Mouse (Mus musculus) hindbrain, embryonic 14.5 days (tissue): ENCODE data around the gene Zfp536. TPM values are rescaled to one million over a fixed set of nuclear protein-coding genes. Genes with fewer than 3 reads are reported as not detected.
A peak's percentile ranks its signal among the peaks of the same experiment; 100 is the strongest.

Source experiments
- ATAC-seq: fragments of 200-750 bp; cut with Nextera tagmentation; 2 replicates; pipeline ENCODE4 v1.8.0; 2017; ENCODE audit warnings: moderate number of reproducible peaks, mild to moderate bottlenecking, moderate TSS enrichment, moderate library complexity; ENCODE audit not compliant: low FRiP score
- DNase-seq: peaks from one replicate; pipeline ENCODE4 v3.0.0-alpha.2; 2015; ENCODE audit warnings: low spot score
- H3K27ac ChIP-seq: fragments of 300-500 bp; sonication (generic); 2 replicates; pipeline ENCODE4 v1.5.1; 2014; ENCODE audit warnings: mild to moderate bottlenecking, moderate library complexity
- H3K27me3 ChIP-seq: fragments of 300-500 bp; sonication (generic); 2 replicates; pipeline ENCODE4 v1.6.1; 2014; ENCODE audit warnings: mild to moderate bottlenecking, low read length, mixed read lengths; ENCODE audit not compliant: control insufficient read depth, insufficient read depth
- H3K36me3 ChIP-seq: fragments of 300-500 bp; sonication (generic); replicated peaks from 2 replicates; pipeline ENCODE4 v1.6.1; 2014; ENCODE audit not compliant: control insufficient read depth, insufficient read depth
- H3K4me1 ChIP-seq: fragments of 300-500 bp; sonication (generic); replicated peaks from 2 replicates; pipeline ENCODE4 v1.6.1; 2014; ENCODE audit warnings: antibody characterized with exemption, low read length, mixed read lengths; ENCODE audit not compliant: control insufficient read depth, insufficient read depth
- H3K4me2 ChIP-seq: fragments of 300-500 bp; sonication (generic); replicated peaks from 2 replicates; pipeline ENCODE4 v1.6.1; 2014; ENCODE audit warnings: mild to moderate bottlenecking, moderate library complexity
- H3K4me3 ChIP-seq: fragments of 300-500 bp; sonication (generic); replicated peaks from 2 replicates; pipeline ENCODE4 v1.5.1; 2014; ENCODE audit warnings: mild to moderate bottlenecking, low read length
- H3K9ac ChIP-seq: fragments of 300-500 bp; sonication (generic); 2 replicates; pipeline ENCODE4 v1.6.1; 2014
- H3K9me3 ChIP-seq: fragments of 300-500 bp; sonication (generic); 2 replicates; pipeline ENCODE4 v1.6.1; 2016; ENCODE audit warnings: low read length; ENCODE audit not compliant: control insufficient read depth
- WGBS: fragments of 180-500 bp; shearing (Covaris S2); extraction: QIAGEN DNeasy Blood & Tissue Kit; methylation state at CpG from one replicate; pipeline ENCODE4 v1.1.7; 2014; 5-methylcytosine and 5-hydroxymethylcytosine counted together
- polyA plus RNA-seq: library from polyadenylated mRNA; unstranded; fragments of >200 nt; fragmentation: Nextera tagmentation; extraction: Ambion mirVana; gene quantifications from 2 replicates; pipeline ENCODE4 v1.2.1, GENCODE M21; 2014

Gene Zfp536
- polyA plus RNA-seq, 1 experiment from 2014 or later = 43.0 TPM

DNA sequence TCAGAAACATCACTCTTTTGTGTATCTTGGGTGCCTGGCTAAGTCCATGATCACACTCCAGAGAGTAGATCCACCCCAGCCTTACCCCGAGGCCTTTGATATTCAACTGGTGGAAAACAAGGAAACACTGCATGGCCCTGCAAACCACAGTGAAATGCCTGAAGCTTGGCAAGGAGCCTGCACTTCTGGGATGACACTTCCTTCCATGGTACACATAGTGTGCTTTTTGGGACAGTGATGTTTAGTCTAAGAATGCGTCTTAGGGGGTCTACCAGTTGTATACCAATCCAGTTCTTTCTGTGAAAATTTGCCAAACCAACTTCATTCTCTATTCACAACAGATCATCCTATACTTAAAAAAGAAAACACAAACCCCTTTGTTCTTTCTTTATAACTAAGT is 242.3 kb downstream of the Zfp536 start:
- H3K27ac ChIP-seq = no peak overlapping the region

DNA sequence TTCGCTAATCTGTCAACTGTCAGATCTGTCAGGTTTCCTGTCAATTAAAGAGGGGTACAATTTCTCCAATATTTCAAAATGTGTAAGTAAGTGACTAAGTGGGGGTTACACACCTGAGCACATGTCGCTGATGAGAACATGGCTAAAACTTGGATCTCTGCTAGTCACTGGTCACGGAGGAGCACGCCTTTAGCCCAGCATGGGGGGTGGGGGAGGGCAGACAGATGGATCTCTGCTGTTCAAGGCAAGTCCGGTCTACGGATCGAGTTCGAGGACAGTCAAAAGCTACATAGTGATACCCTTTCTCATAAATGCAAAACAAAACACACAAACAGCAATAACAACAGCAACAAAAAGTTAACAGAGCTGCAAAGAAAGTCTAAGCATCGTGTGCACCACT is 245.1 kb downstream of the Zfp536 start:
- no peak overlapping the region for H3K4me3 ChIP-seq
- DNase-seq = no peak
- H3K36me3 ChIP-seq = 0 out of 2 replicates have a peak, but pooled peaks cover 6% of the 10 kb centered on the region
- no peaks in the 10 kb centered on the region for H3K4me1 ChIP-seq
- no peak overlapping the region for H3K27ac ChIP-seq
- H3K27me3 ChIP-seq = no peaks in the 10 kb centered on the region
- no peak overlapping the region for H3K4me2 ChIP-seq
- no peaks in the 10 kb centered on the region for H3K9me3 ChIP-seq
- 86% methylated on average over 9 of the region's 9 CpGs for WGBS
- H3K9ac ChIP-seq = no peak overlapping the region
- no peak for ATAC-seq

More for the DNA sequence above, 242.3 kb downstream of the Zfp536 start:
- WGBS = 83% methylated on average over 2 of the region's 2 CpGs
- no peaks in the 10 kb centered on the region for H3K9me3 ChIP-seq
- H3K27me3 ChIP-seq = no peaks in the 10 kb centered on the region
- DNase-seq (no peak), ATAC-seq (no peak)
- no peak overlapping the region for H3K4me3 ChIP-seq
- no peak overlapping the region for H3K4me2 ChIP-seq
- H3K9ac ChIP-seq = no peak overlapping the region
- H3K36me3 ChIP-seq = no peaks in the 10 kb centered on the region
- H3K4me1 ChIP-seq = no peaks in the 10 kb centered on the region

GRCm38 (mm10) chr7:37527890-37528289 is 245.6 kb downstream of the Zfp536 start:
- Histone ChIP-seq H3K9me3 (no peaks in the 10 kb centered on the region), H3K36me3 (0 out of 2 replicates have a peak, but pooled peaks cover 6% of the 10 kb centered on the region), H3K9ac (no peak overlapping the region), H3K4me1 (no peaks in the 10 kb centered on the region), H3K27ac (no peak overlapping the region), H3K4me2 (no peak overlapping the region), H3K27me3 (no peaks in the 10 kb centered on the region), H3K4me3 (no peak overlapping the region)
- ATAC-seq = no peak; the same call in 1 of the 2 replicates
- 80% methylated on average over 2 of the region's 2 CpGs for WGBS
- no peak for DNase-seq

- Histone ChIP-seq H3K36me3 (0 out of 2 replicates have a peak, but pooled peaks cover 6% of the 10 kb centered on the region), H3K4me1 (peaks cover 6% of the 10 kb centered on the region), H3K27me3 (no peaks in the 10 kb centered on the region), H3K27ac (no peak overlapping the region), H3K4me3 (no peak overlapping the region), H3K9ac (no peak overlapping the region), H3K4me2 (no peak overlapping the region), H3K9me3 (no peaks in the 10 kb centered on the region)
- DNase-seq (no peak), ATAC-seq (no peak)
- WGBS = 75% methylated on average over 2 of the region's 2 CpGs
Observed at GRCm38 (mm10) chr7:37521407-37521806, 252.0 kb downstream of the Zfp536 start.

- Histone ChIP-seq H3K9ac (no peak overlapping the region), H3K4me1 (peaks cover 37% of the 10 kb centered on the region), H3K9me3 (no peaks in the 10 kb centered on the region), H3K27ac (no peak overlapping the region), H3K27me3 (no peaks in the 10 kb centered on the region), H3K4me2 (no peak overlapping the region), H3K4me3 (no peak overlapping the region), H3K36me3 (no peaks in the 10 kb centered on the region)
- ATAC-seq (no peak), DNase-seq (no peak)
- WGBS = 82% methylated on average over 8 of the region's 8 CpGs
Observed at GRCm38 (mm10) chr7:37510933-37511675, 262.3 kb downstream of the Zfp536 start.

DNA sequence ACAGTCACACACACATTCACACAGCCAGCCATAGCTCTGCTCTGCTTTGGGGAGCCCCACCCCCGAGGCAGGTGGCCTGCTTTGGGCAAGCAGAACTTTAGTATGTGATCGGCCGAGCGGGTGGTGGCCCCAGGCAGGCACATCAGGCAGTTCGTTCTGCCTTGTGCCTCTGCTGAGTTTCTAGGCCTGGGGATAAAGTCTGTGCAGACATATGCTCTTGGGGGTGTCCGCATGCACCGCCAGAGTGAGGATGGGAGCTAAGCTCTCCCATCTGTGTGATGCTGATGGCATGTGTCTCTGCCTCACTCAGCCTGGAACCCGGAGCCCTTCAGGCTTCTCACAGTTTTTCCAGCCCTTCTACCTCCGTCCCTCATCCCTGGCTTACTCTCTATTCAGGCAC is 263.7 kb downstream of the Zfp536 start:
- peak; percentile 21; the same call in 1 of the 2 replicates for ATAC-seq

GRCm38 (mm10) chr7:37505548-37505947 is 267.9 kb downstream of the Zfp536 start:
- peak overlapping the region; percentile 18 for H3K4me2 ChIP-seq
- H3K27me3 ChIP-seq = no peaks in the 10 kb centered on the region
- H3K4me3 ChIP-seq = no peak overlapping the region
- 47% methylated on average over 7 of the region's 7 CpGs for WGBS
- no peak for ATAC-seq
- H3K27ac ChIP-seq = peak overlapping the region; percentile 58
- peak; percentile 39 for DNase-seq
- no peaks in the 10 kb centered on the region for H3K9me3 ChIP-seq
- no peaks in the 10 kb centered on the region for H3K36me3 ChIP-seq
- peaks cover 38% of the 10 kb centered on the region for H3K4me1 ChIP-seq
- H3K9ac ChIP-seq = peak overlapping the region; percentile 18

More for the DNA sequence above, 263.7 kb downstream of the Zfp536 start:
- Histone ChIP-seq H3K27ac (no peak overlapping the region), H3K9me3 (no peaks in the 10 kb centered on the region), H3K4me1 (peaks cover 40% of the 10 kb centered on the region), H3K4me2 (no peak overlapping the region), H3K4me3 (no peak overlapping the region), H3K9ac (0 out of 2 replicates have a peak overlapping the region, but pooled peaks have one; percentile 9), H3K27me3 (no peaks in the 10 kb centered on the region), H3K36me3 (no peaks in the 10 kb centered on the region)
- DNase-seq = no peak
- 48% methylated on average over 9 of the region's 9 CpGs for WGBS

DNA sequence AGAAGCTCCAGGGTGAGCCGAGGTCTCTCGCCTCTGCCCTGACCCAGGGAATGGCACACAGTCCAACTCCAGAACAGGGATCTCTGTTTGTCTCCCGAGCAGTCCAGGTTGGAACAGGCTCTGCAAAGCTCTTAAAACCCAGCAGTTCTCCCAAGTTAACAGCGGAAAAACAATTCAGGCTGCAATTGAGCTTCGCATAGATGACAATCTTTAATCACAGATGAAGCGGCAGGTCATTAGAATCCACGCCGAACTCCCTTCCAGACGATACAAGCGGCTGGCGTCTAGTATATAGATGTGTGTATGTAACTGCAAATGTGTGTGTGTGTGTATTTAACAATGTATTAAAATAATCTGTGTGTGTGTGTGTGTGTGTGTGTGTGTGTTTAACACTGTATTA is 268.3 kb downstream of the Zfp536 start:
- H3K27ac ChIP-seq = peak overlapping the region; percentile 58
- WGBS = 59% methylated on average over 11 of the region's 11 CpGs
- no peaks in the 10 kb centered on the region for H3K36me3 ChIP-seq
- no peaks in the 10 kb centered on the region for H3K9me3 ChIP-seq
- no peak overlapping the region for H3K4me3 ChIP-seq
- ATAC-seq (no peak), DNase-seq (no peak)
- no peaks in the 10 kb centered on the region for H3K27me3 ChIP-seq
- peaks cover 34% of the 10 kb centered on the region for H3K4me1 ChIP-seq
- H3K9ac ChIP-seq = peak overlapping the region; percentile 18
- peak overlapping the region; percentile 18 for H3K4me2 ChIP-seq

DNA sequence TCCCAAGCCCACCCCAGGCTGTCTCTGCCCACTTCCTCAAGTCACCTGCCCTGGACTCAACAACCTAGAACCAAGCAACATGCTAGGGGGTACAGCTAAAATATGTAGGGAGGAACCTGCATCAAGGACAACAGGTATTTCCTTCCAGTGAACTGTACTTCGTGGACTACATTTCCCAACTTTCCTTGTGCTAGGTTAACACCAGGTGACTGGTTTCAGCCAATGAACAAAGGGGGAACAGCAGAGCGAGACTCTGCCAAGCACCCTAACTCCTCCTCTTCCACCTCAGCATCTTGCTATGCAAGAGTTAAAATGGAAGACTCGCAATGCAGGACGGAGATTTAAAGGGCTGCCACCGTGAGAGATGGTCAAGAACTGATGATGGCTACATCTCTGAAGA is 274.6 kb downstream of the Zfp536 start:
- Histone ChIP-seq H3K36me3 (no peaks in the 10 kb centered on the region), H3K4me2 (no peak overlapping the region), H3K27me3 (no peaks in the 10 kb centered on the region), H3K9ac (no peak overlapping the region), H3K4me3 (no peak overlapping the region), H3K9me3 (no peaks in the 10 kb centered on the region), H3K4me1 (peaks cover 9% of the 10 kb centered on the region; the same call in 1 of the 2 replicates), H3K27ac (no peak overlapping the region)
- 74% methylated on average over 5 of the region's 5 CpGs for WGBS
- DNase-seq (no peak), ATAC-seq (no peak)
